Mouse (Mus musculus): ENCODE results near the gene Gm17079.
"Not testable (repeated sequence)": the region's sequence is repeated elsewhere in the genome, so short reads cannot be mapped to it uniquely, and the experiment has no call there.

The Gm17079 gene

GRCm38 (mm10) chr14:51695368-51695767 lies at the start of gene Gm17079:
Gm17079 (minus strand) TSS chr14:51695468.
- not testable (repeated sequence) for DNase-seq (ENCODE audit: extremely low spot score, low spot score)

GRCm38 (mm10) chr14:51740347-51741170 lies 45.3 kb upstream of the Gm17079 start:
- peak; percentile 42 for DNase-seq (ENCODE audit: extremely low spot score, low spot score)

- peak; percentile 18 for DNase-seq (ENCODE audit: extremely low spot score, low spot score)
Observed at GRCm38 (mm10) chr14:51739150-51739993, 44.1 kb upstream of the Gm17079 start.

GRCm38 (mm10) chr14:51738411-51739149 lies 43.3 kb upstream of the Gm17079 start:
- no peak for DNase-seq (ENCODE audit: extremely low spot score, low spot score)

- DNase-seq (ENCODE audit: extremely low spot score, low spot score) = peak; percentile 13
Observed at GRCm38 (mm10) chr14:51737967-51738366, 42.7 kb upstream of the Gm17079 start.

- no peak for DNase-seq (ENCODE audit: extremely low spot score, low spot score)
Observed at GRCm38 (mm10) chr14:51717083-51717482, 21.8 kb upstream of the Gm17079 start, which contains the start of gene Gm5800. Gm5800 (minus strand) TSS chr14:51717183.

GRCm38 (mm10) chr14:51677269-51677668 lies 18.0 kb downstream of the Gm17079 start:
- no peak for DNase-seq (ENCODE audit: extremely low spot score, low spot score)
